Mouse (Mus musculus) limb, embryonic 15.5 days (tissue): Measurements from ENCODE around the gene Ccnt2. TPM values are rescaled to one million over a fixed set of nuclear protein-coding genes. Genes with fewer than 3 reads are reported as not detected.
A peak's percentile ranks its signal among the peaks of the same experiment; 100 is the strongest.
"Not testable (repeated sequence)": the region's sequence is repeated elsewhere in the genome, so short reads cannot be mapped to it uniquely, and the experiment has no call there.

ENCODE experiments used
- ATAC-seq: fragments of 200-750 bp; cut with Nextera tagmentation; 2 replicates; pipeline ENCODE4 v1.8.0; 2017; ENCODE audit warnings: low read depth, moderate TSS enrichment; ENCODE audit not compliant: insufficient number of reproducible peaks, low FRiP score, low TSS enrichment
- H3K27ac ChIP-seq: fragments of 300-500 bp; sonication (generic); 2 replicates; pipeline ENCODE4 v1.5.1; 2015; ENCODE audit warnings: moderate library complexity, mild to moderate bottlenecking, inconsistent platforms
- H3K27me3 ChIP-seq: fragments of 300-500 bp; sonication (generic); 2 replicates; pipeline ENCODE4 v1.6.1; 2015; ENCODE audit warnings: inconsistent platforms
- H3K36me3 ChIP-seq: fragments of 300-500 bp; sonication (generic); 2 replicates; pipeline ENCODE4 v1.6.1; 2015; ENCODE audit warnings: inconsistent platforms
- H3K4me1 ChIP-seq: fragments of 300-500 bp; sonication (generic); 2 replicates; pipeline ENCODE4 v1.6.1; 2015; ENCODE audit warnings: inconsistent platforms
- H3K4me2 ChIP-seq: fragments of 300-500 bp; sonication (generic); 2 replicates; pipeline ENCODE4 v1.6.1; 2015; ENCODE audit warnings: mild to moderate bottlenecking, inconsistent platforms
- H3K4me3 ChIP-seq: fragments of 300-500 bp; sonication (generic); 2 replicates; pipeline ENCODE4 v1.5.1; 2015; ENCODE audit warnings: mild to moderate bottlenecking, inconsistent platforms
- H3K9ac ChIP-seq: fragments of 300-500 bp; sonication (generic); 2 replicates; pipeline ENCODE4 v1.6.1; 2015; ENCODE audit warnings: inconsistent platforms
- H3K9me3 ChIP-seq: fragments of 300-500 bp; sonication (generic); 2 replicates; pipeline ENCODE4 v1.6.1; 2016; ENCODE audit warnings: inconsistent platforms
- WGBS: fragments of 180-500 bp; shearing (Covaris S2); methylation state at CpG from one replicate; pipeline ENCODE4 v1.1.7; 2015; 5-methylcytosine and 5-hydroxymethylcytosine counted together
- polyA plus RNA-seq: library from polyadenylated mRNA; unstranded; fragments of >200 nt; fragmentation: Nextera tagmentation; extraction: Ambion mirVana; gene quantifications from 2 replicates; pipeline ENCODE4 v1.2.1, GENCODE M21; 2015

Gene Ccnt2
- 72.6 and 76.9 TPM in 2 replicates for polyA plus RNA-seq

- H3K9ac ChIP-seq = peak within 1 kb of the TSS; percentile 87
- ATAC-seq = peak; percentile 99
- no peaks in the 10 kb centered on the region for H3K27me3 ChIP-seq
- H3K9me3 ChIP-seq = no peaks in the 10 kb centered on the region
- 0 out of 2 replicates have a peak, but pooled peaks cover 3% of the 10 kb centered on the region for H3K36me3 ChIP-seq
- H3K4me1 ChIP-seq = peaks cover 15% of the 10 kb centered on the region
- peak within 1 kb of the TSS; percentile 91 for H3K4me3 ChIP-seq
- peak within 1 kb of the TSS; percentile 96 for H3K27ac ChIP-seq
- peak within 1 kb of the TSS; percentile 67 for H3K4me2 ChIP-seq
- under 1% methylated on average over 62 of the region's 63 CpGs for WGBS
These were observed at the start of gene Ccnt2 for GRCm38 (mm10) chr1:127773803-127774500. Ccnt2 (plus strand) TSS chr1:127774164.

GRCm38 (mm10) chr1:127729096-127729495 lies 44.9 kb upstream of the Ccnt2 start, which contains the start of gene Acmsd:
Acmsd (plus strand) TSS chr1:127729413.
- Histone ChIP-seq H3K9ac (no peak within 1 kb of the TSS), H3K4me1 (no peaks in the 10 kb centered on the region), H3K4me2 (no peak within 1 kb of the TSS), H3K27ac (no peak within 1 kb of the TSS), H3K9me3 (no peaks in the 10 kb centered on the region), H3K4me3 (no peak within 1 kb of the TSS), H3K36me3 (no peaks in the 10 kb centered on the region), H3K27me3 (no peaks in the 10 kb centered on the region)
- no peak for ATAC-seq
- 89% methylated on average over 4 of the region's 4 CpGs for WGBS

- 25% methylated on average over 3 of the region's 3 CpGs for WGBS
- H3K4me2 ChIP-seq = no peak overlapping the region
- no peaks in the 10 kb centered on the region for H3K27me3 ChIP-seq
- H3K9me3 ChIP-seq = no peaks in the 10 kb centered on the region
- H3K4me3 ChIP-seq = no peak overlapping the region
- no peaks in the 10 kb centered on the region for H3K36me3 ChIP-seq
- H3K9ac ChIP-seq = no peak overlapping the region
- ATAC-seq = no peak
- H3K27ac ChIP-seq = no peak overlapping the region
- H3K4me1 ChIP-seq = no peaks in the 10 kb centered on the region
These were observed 42.9 kb upstream of the Ccnt2 start for GRCm38 (mm10) chr1:127731086-127731485.

- no peaks in the 10 kb centered on the region for H3K4me1 ChIP-seq
- no peaks in the 10 kb centered on the region for H3K36me3 ChIP-seq
- H3K27me3 ChIP-seq = no peaks in the 10 kb centered on the region
- H3K27ac ChIP-seq = no peak overlapping the region
- H3K4me3 ChIP-seq = no peak overlapping the region
- H3K9me3 ChIP-seq = no peaks in the 10 kb centered on the region
- H3K9ac ChIP-seq = no peak overlapping the region
- no peak for ATAC-seq
- H3K4me2 ChIP-seq = no peak overlapping the region
- WGBS = 79% methylated on average over 3 of the region's 3 CpGs
These were observed 41.5 kb upstream of the Ccnt2 start for GRCm38 (mm10) chr1:127732435-127732834.

- H3K36me3 ChIP-seq = no peaks in the 10 kb centered on the region
- no peak overlapping the region for H3K9ac ChIP-seq
- WGBS = 35% methylated on average over 3 of the region's 3 CpGs
- H3K9me3 ChIP-seq = no peaks in the 10 kb centered on the region
- H3K4me3 ChIP-seq = no peak overlapping the region
- H3K27me3 ChIP-seq = no peaks in the 10 kb centered on the region
- H3K4me1 ChIP-seq = no peaks in the 10 kb centered on the region
- no peak overlapping the region for H3K4me2 ChIP-seq
- no peak for ATAC-seq
- H3K27ac ChIP-seq = no peak overlapping the region
These were observed 41.1 kb upstream of the Ccnt2 start for GRCm38 (mm10) chr1:127732841-127733240.

GRCm38 (mm10) chr1:127735356-127735755 lies 38.6 kb upstream of the Ccnt2 start:
- H3K9ac ChIP-seq = no peak overlapping the region
- H3K4me2 ChIP-seq = no peak overlapping the region
- no peaks in the 10 kb centered on the region for H3K9me3 ChIP-seq
- H3K36me3 ChIP-seq = no peaks in the 10 kb centered on the region
- H3K27me3 ChIP-seq = no peaks in the 10 kb centered on the region
- no peak overlapping the region for H3K4me3 ChIP-seq
- no peak for ATAC-seq
- H3K27ac ChIP-seq = no peak overlapping the region
- H3K4me1 ChIP-seq = no peaks in the 10 kb centered on the region
- 63% methylated on average over 3 of the region's 3 CpGs for WGBS

GRCm38 (mm10) chr1:127750401-127751102 lies 23.4 kb upstream of the Ccnt2 start:
- H3K9ac ChIP-seq = no peak overlapping the region
- 62% methylated on average over 11 of the region's 11 CpGs for WGBS
- H3K36me3 ChIP-seq = no peaks in the 10 kb centered on the region
- no peak overlapping the region for H3K27ac ChIP-seq
- no peaks in the 10 kb centered on the region for H3K9me3 ChIP-seq
- no peak overlapping the region for H3K4me3 ChIP-seq
- no peak overlapping the region for H3K4me2 ChIP-seq
- no peaks in the 10 kb centered on the region for H3K4me1 ChIP-seq
- H3K27me3 ChIP-seq = no peaks in the 10 kb centered on the region
- no peak for ATAC-seq

- no peak for ATAC-seq
- Histone ChIP-seq H3K9me3 (no peaks in the 10 kb centered on the region), H3K9ac (no peak overlapping the region), H3K4me3 (no peak overlapping the region), H3K27me3 (no peaks in the 10 kb centered on the region), H3K36me3 (no peaks in the 10 kb centered on the region), H3K4me1 (no peaks in the 10 kb centered on the region), H3K27ac (no peak overlapping the region), H3K4me2 (no peak overlapping the region)
- 70% methylated on average over 4 of the region's 4 CpGs for WGBS
These were observed 18.2 kb upstream of the Ccnt2 start for GRCm38 (mm10) chr1:127755806-127756205.

- H3K4me3 ChIP-seq = no peak overlapping the region
- H3K4me2 ChIP-seq = no peak overlapping the region
- H3K9ac ChIP-seq = no peak overlapping the region
- WGBS = 71% methylated on average over 5 of the region's 5 CpGs
- no peaks in the 10 kb centered on the region for H3K4me1 ChIP-seq
- no peaks in the 10 kb centered on the region for H3K27me3 ChIP-seq
- no peaks in the 10 kb centered on the region for H3K36me3 ChIP-seq
- ATAC-seq = no peak
- no peaks in the 10 kb centered on the region for H3K9me3 ChIP-seq
- H3K27ac ChIP-seq = no peak overlapping the region
These were observed 17.4 kb upstream of the Ccnt2 start for GRCm38 (mm10) chr1:127756331-127757163.

- H3K27ac ChIP-seq, H3K9ac ChIP-seq, H3K9me3 ChIP-seq, H3K4me2 ChIP-seq, H3K4me1 ChIP-seq, ATAC-seq, H3K4me3 ChIP-seq, H3K27me3 ChIP-seq, H3K36me3 ChIP-seq: not testable (repeated sequence)
- 90% methylated on average over 3 of the region's 3 CpGs for WGBS
These were observed 16.8 kb upstream of the Ccnt2 start for GRCm38 (mm10) chr1:127757164-127757545.

GRCm38 (mm10) chr1:127765468-127765867 lies 8.5 kb upstream of the Ccnt2 start:
- no peak overlapping the region for H3K27ac ChIP-seq
- H3K4me2 ChIP-seq = no peak overlapping the region
- no peaks in the 10 kb centered on the region for H3K27me3 ChIP-seq
- H3K36me3 ChIP-seq = no peaks in the 10 kb centered on the region
- 0 out of 2 replicates have a peak, but pooled peaks cover 3% of the 10 kb centered on the region for H3K4me1 ChIP-seq
- no peak overlapping the region for H3K4me3 ChIP-seq
- no peaks in the 10 kb centered on the region for H3K9me3 ChIP-seq
- no peak overlapping the region for H3K9ac ChIP-seq
- no peak for ATAC-seq
- 57% methylated on average over 2 of the region's 2 CpGs for WGBS

GRCm38 (mm10) chr1:127766741-127767140 lies 7.2 kb upstream of the Ccnt2 start:
- Histone ChIP-seq H3K27me3 (no peaks in the 10 kb centered on the region), H3K9me3 (no peaks in the 10 kb centered on the region), H3K36me3 (no peaks in the 10 kb centered on the region), H3K4me3 (no peak overlapping the region), H3K27ac (no peak overlapping the region), H3K4me2 (no peak overlapping the region), H3K4me1 (0 out of 2 replicates have a peak, but pooled peaks cover 3% of the 10 kb centered on the region), H3K9ac (no peak overlapping the region)
- ATAC-seq = no peak
- 96% methylated on average over 2 of the region's 2 CpGs for WGBS
